Mouse (Mus musculus): ENCODE results near the gene Alg13. TPM values are rescaled to one million over a fixed set of nuclear protein-coding genes. Genes with fewer than 3 reads are reported as not detected.
A peak's percentile ranks its signal among the peaks of the same experiment; 100 is the strongest.

Alg13 gene
- total RNA-seq (2021): 10 to 100 TPM; 10.9 to 13.8 TPM
- long read RNA-seq, experiment 1: 0 reads
- long read RNA-seq, experiment 2, partial matches to known transcripts: 1 of 3 reads
- long read RNA-seq, experiment 2, other reads (novel, unspliced or antisense): 0 of 3 reads

DNA sequence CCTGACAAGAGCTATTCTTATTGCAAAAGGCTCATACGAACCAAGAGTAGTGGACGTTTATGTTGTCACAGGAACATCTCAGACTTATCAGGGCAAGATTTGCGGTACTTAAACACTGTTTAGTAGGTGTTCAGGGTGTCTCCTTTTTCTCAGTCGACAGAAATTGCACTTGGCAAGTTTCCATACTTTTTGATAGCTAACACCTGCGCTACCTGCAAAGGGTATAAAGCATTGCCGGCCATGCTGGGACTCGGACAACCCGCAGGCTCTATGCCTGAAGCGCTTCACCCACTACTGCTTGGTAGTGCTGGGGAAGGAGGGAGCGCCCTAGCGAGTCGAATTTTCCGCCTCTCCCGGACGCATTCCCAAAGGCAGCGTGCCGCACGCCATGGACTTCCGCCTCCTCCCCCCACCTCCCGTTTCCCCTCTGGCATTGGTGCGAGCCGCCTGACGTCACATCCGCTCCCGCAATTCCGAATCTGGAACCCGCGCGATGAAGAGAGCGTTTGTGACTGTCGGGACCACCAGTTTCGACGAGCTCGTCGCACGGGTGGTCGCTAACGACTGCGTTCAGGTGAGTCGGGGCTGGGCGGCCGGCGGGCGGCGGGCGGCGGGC lies at the start of gene Alg13:
Alg13 (plus strand) TSS at position 257 of the 616 bp plus-strand sequence.
- DNase-seq (ENCODE audit: extremely low spot score in 1 of 2, low spot score in 2 of 2): peak; percentile 69 to 75
- intact Hi-C loops (cut with DNase I): loop anchor here (5.0 kb wide), 1 partner anchor 330 kb away; no protein-coding TSS in a partner anchor
- peak within 1 kb of the TSS; percentile 56 for H3K4me3 ChIP-seq
- no peak for TF ChIP-seq CTCF (IDR thresholded peaks at IDR 0.05)
- H3K27ac ChIP-seq: no peak within 1 kb of the TSS

DNA sequence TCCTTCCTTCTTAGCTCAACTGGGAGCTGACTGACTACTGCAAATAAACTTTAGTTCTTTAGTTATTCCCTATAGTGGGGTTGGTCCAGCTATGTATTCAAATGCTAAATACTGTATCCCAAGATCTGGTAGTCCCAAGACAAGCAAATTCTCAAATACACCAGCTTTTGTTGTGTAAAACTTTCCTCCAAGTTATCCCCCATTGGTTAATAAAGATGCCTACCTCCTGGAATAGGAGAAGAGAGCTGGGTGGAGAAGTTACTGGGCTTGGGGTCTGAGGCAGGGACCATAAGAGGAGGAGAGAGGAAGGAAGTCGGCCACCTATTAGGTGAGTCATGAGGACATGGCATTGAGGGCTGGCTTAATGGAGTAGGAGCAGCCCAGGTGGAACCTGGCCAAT lies 49.0 kb upstream of the Alg13 start:
- no peak for TF ChIP-seq CTCF (IDR thresholded peaks at IDR 0.05)
- intact Hi-C loops (cut with DNase I): no loop called here
- Histone ChIP-seq H3K27ac (no peak overlapping the region), H3K4me3 (no peak overlapping the region)
- no peak for DNase-seq (ENCODE audit: extremely low spot score in 1 of 2, low spot score in 2 of 2)

DNA sequence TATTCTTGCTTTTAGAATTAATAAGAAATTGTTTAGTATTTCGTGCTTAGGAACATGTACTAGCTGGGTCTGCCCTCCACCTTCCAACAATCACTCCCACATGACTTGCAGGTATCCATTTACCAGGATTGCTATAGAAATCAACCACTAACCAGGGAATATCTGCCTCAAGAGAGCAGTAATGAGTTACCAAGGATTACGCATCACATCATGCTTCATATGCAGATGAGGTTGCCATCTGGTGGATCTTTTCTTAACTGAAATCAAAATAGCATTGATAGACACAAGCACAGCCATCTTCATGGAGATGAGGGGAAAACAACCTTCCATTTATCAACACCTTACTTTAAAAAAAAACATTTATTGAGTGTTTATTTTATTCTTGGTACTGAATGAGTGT lies 16.1 kb upstream of the Alg13 start:
- TF ChIP-seq CTCF (IDR thresholded peaks at IDR 0.05): peak; percentile 55
- intact Hi-C loops (cut with DNase I): loop anchor here (2.0 kb wide), 1 partner anchor 221 kb away; no protein-coding TSS in a partner anchor
- no peak overlapping the region for H3K27ac ChIP-seq
- no peak overlapping the region for H3K4me3 ChIP-seq
- DNase-seq (ENCODE audit: extremely low spot score in 1 of 2, low spot score in 2 of 2): no peak

DNA sequence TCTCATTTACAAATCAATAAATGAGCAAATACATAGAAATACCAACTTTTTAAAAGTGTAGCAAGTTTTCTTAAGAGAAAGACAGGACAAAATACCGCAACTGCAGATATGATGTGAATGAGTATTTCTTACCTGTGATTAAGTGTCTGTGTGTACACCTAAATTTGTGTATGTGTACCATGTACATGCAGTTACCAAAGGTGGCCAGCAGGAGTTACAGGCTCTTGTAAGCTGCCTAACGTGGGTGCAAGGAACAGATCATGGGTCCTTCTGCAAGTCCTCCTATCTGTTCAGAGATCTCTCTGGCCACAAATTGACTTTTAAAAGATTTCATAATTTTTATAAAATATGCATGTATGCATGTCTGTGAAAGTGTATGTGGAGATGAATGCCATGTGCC lies 11.9 kb upstream of the Alg13 start:
- peak; percentile 1 for TF ChIP-seq CTCF (IDR thresholded peaks at IDR 0.05)
- DNase-seq (ENCODE audit: extremely low spot score in 1 of 2, low spot score in 2 of 2): no peak
- intact Hi-C loops (cut with DNase I): no loop called here
- Histone ChIP-seq H3K4me3 (no peak overlapping the region), H3K27ac (no peak overlapping the region)

DNA sequence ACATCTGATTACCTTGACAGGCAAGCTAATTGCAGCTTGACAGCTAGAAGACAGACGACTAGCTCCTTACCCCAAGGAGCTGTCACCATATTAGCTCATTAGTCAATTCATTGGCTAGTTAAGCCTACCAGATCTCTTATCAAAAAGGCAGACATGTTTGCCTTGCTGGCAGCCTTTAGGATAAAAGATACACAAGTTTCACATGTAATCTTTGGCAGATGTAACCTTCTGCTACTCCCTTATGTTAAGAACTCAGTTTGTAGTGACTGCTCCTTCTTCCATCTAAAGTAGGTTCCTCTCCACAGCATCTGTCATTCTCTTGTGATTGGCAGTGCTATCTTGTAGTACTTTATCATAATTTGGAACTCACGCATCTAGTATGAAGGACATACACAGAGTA lies 3.6 kb upstream of the Alg13 start:
- no peak overlapping the region for H3K4me3 ChIP-seq
- intact Hi-C loops (cut with DNase I): no loop called here
- DNase-seq (ENCODE audit: extremely low spot score in 1 of 2, low spot score in 2 of 2): no peak
- no peak for TF ChIP-seq CTCF (IDR thresholded peaks at IDR 0.05)
- no peak overlapping the region for H3K27ac ChIP-seq

DNA sequence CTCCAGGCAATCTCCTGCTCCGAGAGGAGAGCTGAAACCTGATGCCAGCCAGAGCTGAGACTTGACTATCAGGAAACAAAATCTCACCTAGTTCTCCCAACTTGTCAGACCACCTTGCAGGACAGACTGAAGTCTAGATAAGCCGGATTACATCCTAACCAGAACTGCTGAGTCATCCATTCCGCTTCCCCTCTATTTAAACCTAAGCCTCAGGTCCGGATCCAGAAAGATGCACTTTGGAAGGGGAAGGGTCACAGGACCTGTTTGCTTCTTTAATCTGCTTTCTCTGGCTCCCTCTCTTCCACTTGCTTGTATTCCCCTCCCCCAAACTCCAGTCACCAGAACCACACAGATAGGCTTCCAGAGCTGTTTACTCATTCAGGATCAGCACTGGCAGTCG lies 2.6 kb upstream of the Alg13 start:
- no peak for TF ChIP-seq CTCF (IDR thresholded peaks at IDR 0.05)
- DNase-seq (ENCODE audit: extremely low spot score in 1 of 2, low spot score in 2 of 2): no peak
- Histone ChIP-seq H3K27ac (no peak overlapping the region), H3K4me3 (no peak overlapping the region)
- intact Hi-C loops (cut with DNase I): loop anchor here (5.0 kb wide), 1 partner anchor 328 kb away; no protein-coding TSS in a partner anchor

DNA sequence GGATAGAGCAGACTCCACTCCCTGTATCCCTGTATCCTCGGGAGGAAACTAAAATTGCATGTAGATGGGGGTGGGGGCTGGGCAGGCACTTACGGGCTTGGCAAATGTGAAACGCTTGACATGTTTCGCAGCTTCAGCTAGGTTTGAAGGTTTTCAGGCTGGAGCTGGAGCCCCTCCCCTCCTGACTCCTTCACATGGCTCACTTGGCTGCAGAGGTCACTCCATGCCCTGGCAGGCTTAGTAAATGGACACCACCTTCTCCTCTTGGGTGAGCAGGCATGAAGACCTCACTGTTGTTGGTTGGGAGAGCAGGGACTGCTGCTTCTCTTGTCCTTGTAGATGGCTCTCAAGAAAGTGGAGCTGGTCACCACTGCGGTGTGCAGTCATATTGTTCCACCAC lies 1.6 kb upstream of the Alg13 start:
- intact Hi-C loops (cut with DNase I): loop anchor here (5.0 kb wide), 1 partner anchor 329 kb away; no protein-coding TSS in a partner anchor

DNA sequence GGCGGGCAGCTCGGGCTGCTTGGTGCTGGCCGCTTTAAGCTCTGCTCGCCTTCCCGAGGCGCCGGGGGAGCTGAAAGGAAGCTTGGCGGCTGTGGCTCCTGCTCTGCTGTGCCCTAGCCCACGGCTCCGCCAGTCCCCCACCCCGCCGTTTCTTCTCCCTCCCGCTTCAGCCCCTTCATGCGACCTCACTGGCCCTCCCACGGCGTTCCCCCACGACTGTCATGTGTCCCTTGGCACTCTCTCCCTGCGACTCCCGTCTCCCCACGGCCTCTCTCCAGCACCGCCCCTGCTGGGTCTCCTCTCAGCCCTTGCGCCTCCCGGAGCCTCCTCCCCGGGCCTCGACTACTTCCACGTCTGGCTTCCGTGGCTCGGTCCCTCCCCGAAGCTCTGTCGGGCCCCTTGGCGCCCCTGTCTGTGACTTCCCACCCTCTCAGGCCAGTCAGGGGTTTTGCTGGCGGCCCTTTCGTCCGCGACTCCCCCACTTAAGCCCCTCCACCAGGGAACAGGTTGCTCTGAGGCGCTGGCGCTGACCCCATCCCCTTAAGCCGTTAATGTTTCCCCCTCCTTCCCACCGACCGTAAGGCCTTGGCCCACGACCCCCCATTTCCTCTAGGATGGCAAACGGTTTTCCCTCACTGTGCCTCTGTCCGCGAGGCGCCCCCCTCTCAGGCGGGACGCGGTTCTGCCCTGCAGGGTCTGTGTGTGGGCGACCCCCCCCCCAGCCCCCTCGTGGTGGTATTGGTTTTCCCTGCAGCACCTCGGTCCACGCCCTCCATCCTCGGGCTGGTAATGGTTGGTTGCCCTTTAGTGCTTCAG lies 768 bp downstream of the Alg13 start:
- no peak overlapping the region for H3K27ac ChIP-seq
- intact Hi-C loops (cut with DNase I): loop anchor here (5.0 kb wide), 1 partner anchor 331 kb away; no protein-coding TSS in a partner anchor

More for the DNA sequence above, 1.6 kb upstream of the Alg13 start:
- no peak for TF ChIP-seq CTCF (IDR thresholded peaks at IDR 0.05)
- Histone ChIP-seq H3K4me3 (no peak overlapping the region), H3K27ac (no peak overlapping the region)
- no peak for DNase-seq (ENCODE audit: extremely low spot score in 1 of 2, low spot score in 2 of 2)

DNA sequence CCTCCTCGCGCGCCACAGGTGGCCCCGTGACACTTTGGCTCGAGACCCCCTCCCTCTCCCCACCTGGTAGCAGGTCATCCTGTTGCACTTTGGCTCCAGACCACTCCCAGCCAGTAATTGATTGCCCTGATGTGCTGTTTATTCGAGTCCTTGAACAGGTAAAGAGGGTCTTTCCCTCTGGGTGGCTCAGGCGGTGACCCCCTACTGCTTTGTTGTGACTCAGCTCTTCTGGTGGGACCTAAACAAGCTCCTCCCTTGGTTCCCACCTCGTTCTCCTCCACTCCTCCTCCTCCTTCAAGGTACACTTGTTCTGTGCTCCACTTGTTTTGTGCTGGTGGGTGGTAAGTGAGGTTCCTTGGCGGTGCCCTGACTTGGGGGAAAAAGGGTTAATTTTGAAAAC lies 1.8 kb downstream of the Alg13 start:
- no peak for DNase-seq (ENCODE audit: extremely low spot score in 1 of 2, low spot score in 2 of 2)
- Histone ChIP-seq H3K27ac (no peak overlapping the region), H3K4me3 (no peak overlapping the region)
- intact Hi-C loops (cut with DNase I): loop anchor here (5.0 kb wide), 1 partner anchor 332 kb away; no protein-coding TSS in a partner anchor
- TF ChIP-seq CTCF (IDR thresholded peaks at IDR 0.05): no peak

More for the DNA sequence above, 768 bp downstream of the Alg13 start:
- peak in 1 of 2 experiments; percentile 21 for DNase-seq (ENCODE audit: extremely low spot score in 1 of 2, low spot score in 2 of 2)
- H3K4me3 ChIP-seq: peak overlapping the region; percentile 56
- TF ChIP-seq CTCF (IDR thresholded peaks at IDR 0.05): no peak

DNA sequence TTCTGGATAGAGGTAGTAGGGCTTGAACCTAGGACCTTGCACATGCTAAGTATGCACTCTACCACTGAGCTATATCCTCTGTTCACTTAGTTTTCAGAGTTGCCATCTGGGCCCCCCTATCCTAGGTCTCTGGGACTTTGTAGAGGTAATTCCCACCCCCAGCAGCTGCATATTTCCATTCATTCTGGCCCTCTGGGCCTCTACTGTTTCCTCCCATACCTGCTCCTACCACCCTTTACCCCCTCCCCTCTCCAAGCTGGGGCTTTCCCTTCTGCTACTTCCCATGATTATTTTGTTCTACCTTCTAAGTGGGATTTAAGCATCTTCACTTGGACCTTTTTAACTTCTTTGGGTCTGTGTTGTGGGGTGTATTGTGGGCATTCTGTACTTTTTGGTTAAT lies 7.8 kb downstream of the Alg13 start:
- no peak for TF ChIP-seq CTCF (IDR thresholded peaks at IDR 0.05)
- Histone ChIP-seq H3K27ac (no peak overlapping the region), H3K4me3 (no peak overlapping the region)
- no peak for DNase-seq (ENCODE audit: extremely low spot score in 1 of 2, low spot score in 2 of 2)
- intact Hi-C loops (cut with DNase I): no loop called here

DNA sequence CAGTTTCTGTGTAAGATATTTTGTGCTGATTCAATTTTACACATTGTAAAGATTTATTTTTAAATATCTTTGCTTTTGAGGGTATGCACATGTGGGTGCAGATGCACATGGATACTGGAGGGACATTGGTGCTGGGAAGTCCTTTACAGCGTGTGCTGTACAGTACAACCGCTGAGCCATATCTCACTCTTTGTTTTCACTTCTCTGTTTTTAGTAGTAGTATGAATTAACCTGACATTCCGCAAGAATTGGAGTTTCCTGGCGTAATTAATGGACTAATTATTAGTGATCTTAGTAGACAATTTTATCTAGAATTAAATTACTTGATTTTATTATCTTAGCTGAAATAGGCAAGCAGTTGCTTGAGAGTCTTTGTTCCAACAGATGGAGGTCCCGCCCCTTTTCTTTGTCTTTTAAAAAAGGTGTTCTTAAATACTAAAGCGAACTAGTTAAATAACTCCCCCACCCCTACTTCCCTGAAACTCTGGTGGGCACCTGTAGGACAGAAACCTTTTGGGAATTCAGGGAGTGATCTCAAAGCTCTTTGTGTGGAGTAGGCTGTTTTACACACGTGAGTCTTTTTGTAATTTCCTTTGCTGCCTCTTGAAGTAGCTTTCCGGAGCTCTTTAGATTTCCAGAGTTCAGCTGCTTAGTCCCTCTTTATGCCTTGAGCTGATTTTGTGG lies 17.9 kb downstream of the Alg13 start:
- H3K4me3 ChIP-seq: no peak overlapping the region
- intact Hi-C loops (cut with DNase I): no loop called here
- no peak for DNase-seq (ENCODE audit: extremely low spot score in 1 of 2, low spot score in 2 of 2)
- no peak for TF ChIP-seq CTCF (IDR thresholded peaks at IDR 0.05)
- H3K27ac ChIP-seq: no peak overlapping the region

DNA sequence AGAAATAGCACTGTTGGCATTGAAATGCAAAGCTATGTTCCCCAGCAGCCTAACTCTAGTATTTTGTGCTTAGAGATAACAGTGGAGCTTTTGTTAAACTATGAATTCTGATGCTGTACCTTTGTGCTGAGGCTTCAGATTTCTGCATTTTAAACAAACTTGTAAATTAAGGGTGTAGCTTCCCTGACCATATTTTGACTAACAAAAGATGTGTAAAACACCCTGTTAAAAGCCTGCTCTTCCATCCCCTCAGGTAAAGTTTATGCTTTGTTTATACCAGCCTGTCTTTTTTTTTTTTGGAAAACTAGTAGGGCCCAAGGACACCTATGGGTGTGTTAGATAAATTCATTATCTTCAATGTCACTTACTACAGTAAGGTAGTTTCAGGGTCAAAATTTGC lies 20.3 kb downstream of the Alg13 start:
- intact Hi-C loops (cut with DNase I): no loop called here
- TF ChIP-seq CTCF (IDR thresholded peaks at IDR 0.05): no peak
- no peak overlapping the region for H3K4me3 ChIP-seq
- DNase-seq (ENCODE audit: extremely low spot score in 1 of 2, low spot score in 2 of 2): no peak
- no peak overlapping the region for H3K27ac ChIP-seq
